Mouse (Mus musculus) CD4-positive helper T cell, adult 2 months (primary cell): ENCODE results near the gene Kras.

ENCODE experiments used
- DNase-seq: peaks from one replicate; pipeline ENCODE4 v3.0.0-alpha.2; 2012; ENCODE audit warnings: low read depth, missing footprints, low spot score

The Kras gene

DNA sequence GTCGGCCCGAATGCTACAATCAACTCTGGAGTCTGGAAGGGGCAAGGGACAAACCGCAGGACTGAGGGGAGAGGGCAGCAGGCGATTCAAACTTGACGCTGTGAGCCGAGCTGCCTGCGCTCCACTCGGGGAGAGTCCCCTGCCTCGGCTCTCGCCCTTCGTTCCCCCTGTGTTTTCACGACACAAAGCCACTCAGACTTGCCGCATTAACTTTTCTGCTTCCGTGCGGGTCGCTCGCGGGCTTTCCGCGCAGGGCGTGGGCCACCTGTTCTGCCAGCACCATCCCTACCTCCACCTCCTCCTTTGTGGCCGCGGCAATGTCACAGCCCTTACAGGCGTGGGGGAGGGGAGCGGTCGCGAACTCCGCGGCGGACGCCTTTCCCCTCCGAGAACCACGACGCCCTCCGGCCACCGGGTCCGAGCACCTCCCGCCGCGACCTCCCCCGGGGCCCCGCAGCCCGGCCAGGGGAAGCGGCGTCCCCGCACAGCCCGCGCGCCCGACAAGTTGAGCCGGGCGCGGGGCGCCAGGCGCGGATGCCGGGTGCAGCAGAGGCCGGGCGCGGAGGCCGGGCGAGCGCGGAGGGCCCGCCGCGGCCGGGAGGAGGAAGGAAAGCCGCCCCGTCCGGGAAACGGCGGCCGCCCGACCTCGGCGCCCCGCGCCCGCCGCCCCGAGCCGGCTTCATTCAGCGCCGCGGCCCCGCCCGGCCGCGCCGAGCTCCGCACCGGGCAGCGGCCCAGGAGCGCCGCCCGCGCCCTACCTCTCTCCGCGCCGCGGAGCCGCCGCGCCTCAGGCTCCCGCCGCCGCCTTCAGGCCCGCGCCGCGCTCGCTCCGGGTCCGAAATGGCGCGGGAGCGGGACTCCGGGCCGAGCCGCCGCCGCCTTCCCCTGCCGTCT lies 501 bp downstream of the Kras start:
- DNase-seq: peak; percentile 86

DNA sequence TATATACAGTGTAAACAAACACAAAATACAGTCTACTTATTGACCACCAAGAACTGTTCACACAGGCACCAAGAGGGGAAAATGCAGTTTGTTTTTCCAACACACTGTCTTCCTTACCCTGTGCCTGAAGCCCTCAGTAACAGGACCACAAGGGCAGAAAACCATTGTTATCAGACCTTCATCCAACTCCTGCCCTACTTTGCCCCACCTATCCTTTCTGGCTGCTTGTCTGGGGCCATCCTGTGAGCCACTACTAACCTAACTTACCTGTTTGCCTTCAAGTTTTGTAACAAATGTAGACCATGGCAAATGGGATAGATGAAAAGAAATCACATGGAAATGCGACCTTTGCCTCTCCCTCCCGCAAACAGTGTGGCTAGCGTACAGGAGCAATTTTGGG lies 2.2 kb downstream of the Kras start:
- DNase-seq: no peak

DNA sequence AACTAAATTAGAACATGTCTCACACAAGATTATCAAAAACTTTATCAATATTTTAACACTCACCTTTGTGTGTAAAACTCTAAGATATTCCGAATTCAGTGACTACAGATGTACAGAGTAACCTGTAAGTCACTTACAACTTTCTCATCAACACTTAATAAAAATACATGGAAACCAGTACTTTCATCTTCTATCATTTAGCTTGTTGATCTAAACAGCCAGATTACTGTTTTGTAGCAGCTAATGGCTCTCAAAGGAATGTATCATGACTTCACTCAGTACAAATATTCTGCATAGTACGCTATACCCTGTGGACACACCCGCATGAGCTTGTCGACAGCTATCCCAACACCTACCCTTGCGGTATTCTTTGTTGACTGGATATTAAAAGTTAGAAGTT lies 3.2 kb downstream of the Kras start:
- no peak for DNase-seq

DNA sequence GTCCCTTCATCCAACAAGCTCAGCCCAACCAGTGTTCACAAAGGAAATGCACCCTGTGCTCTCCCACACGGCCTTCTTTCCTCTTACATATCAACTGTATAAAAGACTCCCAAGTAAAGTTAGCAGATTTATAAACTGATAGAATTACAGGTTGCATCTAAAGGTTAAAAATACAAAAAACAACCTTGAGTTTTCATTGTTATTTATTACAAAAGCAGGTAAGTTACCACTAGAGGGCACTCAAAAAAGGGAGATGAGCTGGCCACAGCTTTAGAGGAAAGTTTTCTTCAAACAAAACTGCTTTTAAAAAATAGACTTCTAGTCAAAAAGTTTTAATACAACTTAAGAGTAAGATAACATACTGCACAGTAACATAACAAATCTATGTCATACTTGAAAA lies 7.5 kb downstream of the Kras start:
- peak; percentile 59 for DNase-seq

DNA sequence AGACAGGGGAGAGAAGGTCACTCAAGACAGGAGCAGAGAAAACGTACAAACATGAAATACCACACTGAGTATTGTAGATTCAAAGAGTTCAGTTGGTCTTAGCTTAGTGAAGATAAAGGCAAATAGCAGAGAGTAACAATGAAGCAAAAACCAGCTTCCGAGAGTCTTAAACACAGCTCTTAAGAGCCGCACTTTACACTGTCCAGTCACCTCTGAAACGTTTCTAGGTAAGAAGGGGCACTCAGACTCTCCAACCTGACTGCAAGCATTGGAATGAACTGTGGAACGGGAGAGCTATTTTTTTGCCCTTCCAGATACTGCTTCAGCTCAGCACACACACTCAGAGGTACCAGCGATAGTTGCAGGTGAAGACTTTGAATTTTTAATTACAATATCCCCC lies 9.8 kb downstream of the Kras start:
- DNase-seq: no peak

DNA sequence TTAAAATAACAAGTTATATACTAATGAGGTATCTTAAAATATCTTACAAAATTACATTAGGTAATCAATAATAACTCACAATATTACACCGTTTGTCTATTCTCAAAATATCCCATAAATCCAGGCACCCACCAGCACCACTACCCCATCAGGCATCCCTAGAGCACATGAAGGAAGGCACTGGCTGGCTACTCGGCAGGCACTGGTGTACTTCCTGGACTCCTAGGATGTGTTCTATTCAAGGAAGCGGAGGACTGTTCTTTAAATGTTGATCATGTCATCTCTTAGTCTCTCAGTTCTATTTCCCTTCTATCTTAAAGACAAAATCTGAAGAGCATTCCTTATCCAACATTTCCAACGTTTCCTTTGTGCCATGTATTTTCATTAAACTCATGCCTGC lies 12.9 kb downstream of the Kras start:
- DNase-seq: no peak

DNA sequence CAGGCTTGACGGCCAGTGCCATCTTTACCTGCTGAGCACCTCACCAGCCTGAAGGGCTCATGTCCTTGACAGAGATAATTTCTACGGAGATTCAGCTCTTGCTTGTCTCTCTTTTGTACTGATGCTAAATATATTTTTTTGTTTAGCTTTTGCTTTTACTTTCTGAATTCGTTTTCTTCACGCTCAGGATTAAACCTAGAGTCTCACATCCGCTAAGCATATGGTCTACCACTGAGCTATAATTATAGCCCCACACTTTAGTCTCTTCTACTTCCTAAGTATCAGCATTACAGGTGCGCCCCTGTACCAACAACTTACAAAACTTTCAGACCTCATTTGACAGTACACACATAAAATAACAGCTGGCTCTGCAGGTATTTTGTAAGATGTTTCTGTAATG lies 14.7 kb downstream of the Kras start:
- no peak for DNase-seq

DNA sequence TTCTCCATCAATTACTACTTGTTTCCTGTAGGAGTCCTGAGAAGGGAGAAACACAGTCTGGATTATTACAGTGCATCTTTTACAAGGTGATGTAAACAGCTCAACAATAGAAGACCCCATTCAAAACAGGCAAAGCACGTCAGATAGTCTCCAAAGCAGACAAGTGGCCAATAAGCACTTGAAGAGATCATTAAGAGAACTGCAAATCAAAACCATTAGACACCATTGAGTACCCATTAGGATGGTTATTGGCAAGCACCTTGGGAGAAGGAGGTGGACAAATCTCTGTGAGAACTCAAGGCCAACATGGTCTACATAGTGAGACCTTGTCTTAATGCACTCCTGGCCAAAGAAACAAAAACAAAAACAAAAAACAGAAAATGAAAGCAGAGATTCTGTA lies 15.6 kb downstream of the Kras start:
- no peak for DNase-seq

DNA sequence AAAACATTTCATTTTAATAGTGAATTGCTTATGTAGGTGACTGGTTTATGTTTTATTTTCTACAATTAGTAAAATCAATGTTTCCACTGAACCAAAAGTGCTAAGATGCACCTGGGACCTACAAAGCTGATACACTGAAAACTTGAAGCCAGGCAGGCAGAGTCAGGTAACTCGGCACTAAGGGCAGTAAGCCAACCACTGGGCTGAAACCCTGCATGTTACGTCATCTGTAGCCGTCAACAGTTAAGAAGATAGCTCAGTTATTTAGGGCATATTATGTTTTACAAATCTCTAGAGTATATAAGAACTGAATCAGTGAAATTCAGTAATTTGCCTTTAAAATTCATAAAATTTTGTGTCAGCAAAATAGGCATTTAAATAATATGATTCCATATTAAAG lies 23.7 kb downstream of the Kras start:
- no peak for DNase-seq

DNA sequence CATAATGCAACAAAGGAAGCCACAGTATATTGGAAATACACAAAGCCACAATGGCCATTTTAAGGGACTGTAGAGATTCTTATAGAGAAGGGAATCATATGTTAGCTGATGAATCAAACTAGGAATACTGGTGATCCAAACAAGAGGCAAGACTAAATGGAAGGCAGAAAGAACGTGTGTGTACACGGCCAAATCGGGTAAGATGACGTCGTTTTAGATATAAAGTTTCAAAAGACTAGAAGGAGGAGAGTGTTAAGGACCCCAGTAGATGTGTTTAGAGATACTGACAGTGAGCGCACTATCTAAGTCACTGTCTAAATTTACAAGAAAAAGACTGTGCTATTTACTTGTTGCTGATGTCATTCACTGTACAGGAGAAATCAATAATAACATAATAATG lies 25.8 kb downstream of the Kras start:
- DNase-seq: no peak

DNA sequence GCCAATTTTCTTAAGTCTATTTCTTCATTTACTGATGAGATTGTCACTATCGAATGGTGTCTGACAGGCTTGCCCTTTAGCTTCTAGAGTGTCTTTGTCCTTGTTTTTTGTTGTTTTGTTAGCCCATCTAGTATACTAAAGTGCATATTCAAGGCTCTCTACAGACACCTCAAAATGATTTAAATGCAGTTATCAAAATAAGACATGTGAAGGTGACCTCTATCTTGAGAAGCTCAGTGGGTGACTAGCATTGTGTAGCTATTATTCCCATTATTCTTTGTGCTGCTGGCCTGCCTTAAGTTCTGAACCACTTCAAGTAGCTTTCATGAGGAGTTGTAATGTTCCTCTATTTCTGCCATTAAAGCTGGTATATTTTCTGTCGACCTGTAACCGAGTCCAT lies 34.2 kb downstream of the Kras start:
- no peak for DNase-seq

DNA sequence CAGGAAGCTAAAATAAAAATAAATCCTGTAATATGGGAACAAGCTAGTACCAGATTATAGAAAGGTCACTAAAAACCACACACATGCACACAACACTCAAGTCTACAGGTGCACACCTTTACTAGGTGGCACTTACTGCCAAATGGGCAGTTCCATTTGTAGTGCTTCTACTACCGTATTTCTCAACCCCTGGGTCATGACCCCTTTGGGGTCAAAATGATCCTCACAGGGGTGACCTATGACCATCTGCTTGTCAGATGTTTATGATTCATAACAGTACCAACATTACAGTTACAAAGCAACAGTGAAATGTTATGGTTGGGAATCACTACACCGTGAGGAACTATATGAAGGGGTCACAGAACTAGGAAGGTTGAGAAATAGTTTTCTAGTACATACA lies 36.1 kb downstream of the Kras start:
- no peak for DNase-seq

DNA sequence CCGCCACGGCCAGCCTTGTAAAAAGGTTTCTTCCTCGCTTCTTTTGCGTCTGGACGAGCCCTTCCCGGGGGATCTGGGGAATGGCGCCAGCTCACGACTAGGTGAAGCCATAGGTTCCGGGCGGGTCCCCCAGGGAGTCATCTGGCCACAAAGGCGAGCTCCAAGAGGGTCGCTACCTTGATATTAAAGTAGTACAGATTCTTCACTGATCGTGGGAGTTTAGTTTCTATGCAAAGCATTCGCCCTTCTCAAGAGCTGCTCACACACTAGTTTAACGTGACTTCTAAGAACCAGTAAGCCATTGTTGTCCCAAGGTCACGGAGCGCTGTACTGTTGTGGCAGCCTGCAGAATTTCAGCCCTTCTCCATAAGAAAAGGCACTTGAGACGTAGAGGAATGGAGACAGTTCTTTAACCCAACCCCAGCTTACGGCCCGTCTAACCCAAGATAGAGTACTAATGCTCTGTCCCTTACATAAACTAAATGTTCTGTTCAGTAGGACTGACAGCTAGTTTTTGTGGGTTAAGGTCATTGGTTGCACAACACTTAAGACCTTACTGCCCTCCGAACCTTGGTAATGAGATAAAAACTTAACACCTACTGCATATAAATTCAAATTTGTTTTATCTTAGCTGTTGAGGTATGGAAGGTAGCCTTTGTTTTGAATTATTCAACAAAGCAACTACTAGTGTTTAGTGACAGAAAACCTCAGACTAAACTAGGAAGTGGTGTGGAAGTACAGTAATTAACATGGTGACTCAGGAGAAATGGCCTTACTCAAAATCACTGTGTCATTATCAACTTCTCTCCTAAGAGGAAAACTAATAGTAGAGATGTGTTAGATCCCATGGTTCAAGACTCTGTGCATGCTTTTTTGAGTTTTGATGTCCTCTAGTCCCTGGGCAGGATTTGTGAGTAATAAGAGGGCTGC lies 38.4 kb downstream of the Kras start:
- peak; percentile 54 for DNase-seq

DNA sequence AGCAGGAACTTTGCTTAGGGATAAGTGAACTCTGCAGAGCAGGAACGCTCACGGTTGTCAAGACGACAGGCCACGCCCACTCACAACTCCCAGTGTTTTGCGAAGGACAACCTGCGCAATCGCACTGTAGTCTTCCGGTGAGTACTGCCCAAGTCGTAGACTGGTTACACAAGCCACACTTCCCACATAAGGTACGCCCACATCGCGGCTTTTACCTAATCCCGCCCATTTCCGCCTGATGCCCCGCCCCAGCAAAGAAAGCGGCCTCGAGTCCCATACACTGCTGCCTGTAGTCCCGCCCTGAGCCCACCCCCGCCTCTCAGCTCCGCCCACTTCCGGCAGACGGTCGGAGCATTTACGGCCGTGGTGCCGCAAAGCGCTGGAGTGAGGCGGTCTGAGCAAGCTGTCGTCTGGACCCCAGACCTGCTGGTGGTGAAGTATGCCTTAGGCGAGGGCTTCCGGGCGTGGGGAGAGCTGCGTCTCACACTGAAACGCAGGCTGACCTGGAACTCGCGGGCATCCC lies 39.2 kb downstream of the Kras start, which contains the start of the genes Casc1 and Etfrf1:
Casc1 (minus strand) TSS at position 190 of the 523 bp plus-strand sequence.
Etfrf1 (plus strand) TSS at position 319 of the 523 bp plus-strand sequence.
- DNase-seq: peak; percentile 99

DNA sequence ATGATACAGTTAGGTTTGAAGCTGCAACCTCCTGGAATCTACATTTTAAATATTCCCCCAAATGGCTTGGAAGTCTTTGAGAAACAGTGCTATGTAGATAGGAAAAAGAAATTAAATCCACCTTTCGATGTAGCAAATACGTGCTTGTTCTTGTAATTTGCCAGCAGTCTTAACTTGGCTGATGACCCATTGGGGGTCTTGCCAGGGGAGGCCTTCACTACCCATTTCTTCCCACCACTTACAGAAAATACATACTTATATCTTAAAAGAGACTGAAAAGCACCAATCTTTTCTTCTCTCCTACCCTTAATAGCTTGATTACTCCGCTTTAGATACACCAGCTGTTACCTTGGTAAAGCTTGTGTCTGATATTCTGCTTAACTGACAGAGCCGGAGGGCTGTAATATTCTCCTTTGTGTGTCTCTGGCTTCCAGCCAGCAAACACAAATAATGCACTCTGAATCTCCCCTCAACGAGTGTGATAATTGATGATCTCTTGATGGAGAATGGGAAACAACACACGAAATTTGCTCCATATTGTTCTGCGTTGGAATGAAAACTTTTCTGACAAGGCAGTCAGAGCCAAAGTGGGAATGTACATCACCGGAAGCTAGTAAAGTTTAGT lies 39.9 kb downstream of the Kras start:
- DNase-seq: no peak

DNA sequence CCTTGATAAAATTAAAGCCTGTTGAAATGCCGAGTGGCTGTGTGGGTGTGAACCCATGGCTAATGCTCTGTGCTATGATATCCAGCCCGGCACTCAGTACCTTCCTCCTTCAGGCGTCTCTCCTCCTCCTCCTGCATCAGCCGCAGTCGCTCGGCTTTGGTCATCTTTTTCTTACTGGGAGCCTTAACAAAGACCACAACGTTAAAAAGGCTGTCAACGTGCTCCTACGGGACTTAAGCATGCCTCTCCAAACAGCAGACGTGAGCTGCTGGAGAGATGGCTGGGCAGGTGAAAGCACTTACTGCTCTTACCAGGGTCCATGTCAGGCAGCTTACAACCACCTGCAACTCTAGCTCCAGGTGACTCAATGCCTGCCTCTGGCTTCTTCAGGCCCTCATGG lies 44.9 kb downstream of the Kras start:
- DNase-seq: no peak

DNA sequence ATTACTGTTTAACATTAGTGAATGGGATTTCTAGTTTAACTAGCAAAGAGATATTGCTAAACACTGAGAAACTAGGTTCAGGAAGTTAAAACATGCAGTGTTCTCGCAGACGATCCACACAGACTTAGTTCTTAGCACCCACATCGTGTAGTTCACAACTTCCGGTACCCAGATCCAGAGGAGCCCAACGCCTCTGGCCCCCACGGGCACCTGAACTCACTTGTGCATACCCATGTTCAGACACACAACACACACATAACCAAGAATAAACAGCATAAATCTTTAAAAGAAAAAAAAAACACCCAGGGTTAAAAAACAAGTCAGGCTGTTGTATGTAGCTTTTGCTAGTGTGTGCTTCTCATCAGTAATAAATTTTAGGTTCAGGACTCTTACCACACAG lies 45.6 kb downstream of the Kras start:
- DNase-seq: no peak

DNA sequence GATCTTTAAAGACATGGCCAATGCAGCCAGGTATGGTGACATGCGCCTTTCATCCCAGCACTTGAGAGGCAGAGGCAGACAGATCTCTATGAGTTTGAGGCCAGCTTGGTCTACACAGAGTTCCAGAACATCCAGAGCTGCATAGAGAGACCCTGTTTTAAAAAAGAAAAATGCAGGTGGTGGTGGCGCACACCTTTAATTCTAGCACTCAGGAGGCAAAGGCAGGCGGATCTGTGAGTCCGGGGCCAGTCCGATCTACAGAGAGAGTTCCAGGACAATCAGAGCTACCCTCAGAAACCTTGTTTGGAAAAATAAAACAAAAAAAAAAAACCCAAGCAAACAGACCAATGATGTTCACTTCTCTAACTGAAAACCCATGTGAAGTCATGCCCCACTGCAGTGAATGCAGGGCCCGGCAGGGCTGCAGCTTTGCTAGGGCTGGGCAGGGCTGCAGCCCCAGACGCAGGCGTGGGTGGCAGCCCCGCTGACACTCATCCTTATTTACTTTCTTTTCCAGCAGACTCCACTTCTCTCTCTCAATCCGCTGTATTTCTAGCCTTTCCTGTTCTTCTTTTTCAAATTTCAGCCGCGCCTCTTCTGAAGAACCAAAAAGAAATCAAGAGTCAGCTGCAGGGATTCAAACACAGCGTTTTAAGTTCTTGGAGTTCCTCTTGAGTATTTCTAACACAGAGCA lies 47.5 kb downstream of the Kras start:
- DNase-seq: no peak

DNA sequence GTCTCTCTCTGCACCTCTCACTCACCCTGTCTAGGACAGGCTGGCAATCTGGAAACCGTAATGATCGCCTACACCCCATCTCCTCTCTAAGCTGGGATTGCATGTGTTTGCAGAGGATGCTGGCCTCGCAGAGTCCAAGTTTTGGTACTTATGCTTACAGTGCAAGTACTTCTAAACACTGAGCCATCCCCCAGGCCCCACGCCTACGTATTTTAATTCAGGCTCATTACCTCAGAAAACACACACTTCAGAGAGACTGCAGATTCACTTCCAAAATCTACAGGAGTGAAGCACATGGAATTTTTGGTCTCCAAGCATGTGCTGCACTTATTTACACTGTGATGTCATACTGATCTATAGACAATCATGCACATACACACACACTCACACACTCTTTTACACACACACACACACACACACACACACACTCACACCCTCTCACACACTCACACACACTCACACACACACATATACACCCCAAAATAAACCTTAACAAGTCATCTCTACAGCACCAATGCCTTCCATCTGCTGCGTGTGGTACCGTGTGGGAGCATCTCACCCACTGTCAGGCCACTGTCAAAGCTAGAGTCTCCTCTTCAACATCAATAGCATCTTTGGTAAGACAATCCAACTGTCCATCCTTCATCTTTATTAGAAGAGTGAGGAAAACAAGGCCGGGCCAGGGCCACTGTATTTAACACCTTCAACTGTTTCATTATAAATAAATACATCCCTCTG lies 51.9 kb downstream of the Kras start:
- no peak for DNase-seq

DNA sequence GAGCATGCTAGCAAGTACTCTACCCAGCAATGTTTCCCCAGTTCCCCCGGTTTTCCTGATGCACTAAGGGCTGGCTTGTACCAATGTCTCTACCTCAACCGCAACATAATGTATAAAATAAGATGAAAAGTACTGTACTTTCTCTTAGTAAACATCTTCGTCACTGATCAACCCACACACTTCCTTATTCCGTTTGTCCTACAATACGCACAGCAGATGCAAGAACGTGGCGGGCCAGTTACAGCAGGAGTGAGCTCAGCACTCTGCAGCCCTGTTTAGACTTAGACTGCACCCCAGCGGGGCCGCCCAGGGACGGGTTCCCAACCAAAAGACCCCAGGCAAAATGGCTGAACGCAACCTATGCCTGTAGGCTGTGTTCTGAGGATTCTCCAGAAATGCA lies 56.6 kb downstream of the Kras start:
- DNase-seq: peak; percentile 84
